Mouse (Mus musculus): ENCODE results near the gene Mmp11. TPM values are rescaled to one million over a fixed set of nuclear protein-coding genes. Genes with fewer than 3 reads are reported as not detected.

Mmp11 gene
- total and polyA plus RNA-seq, 3 experiments = 0.99 to 1.1 TPM; not detected in 1

DNA sequence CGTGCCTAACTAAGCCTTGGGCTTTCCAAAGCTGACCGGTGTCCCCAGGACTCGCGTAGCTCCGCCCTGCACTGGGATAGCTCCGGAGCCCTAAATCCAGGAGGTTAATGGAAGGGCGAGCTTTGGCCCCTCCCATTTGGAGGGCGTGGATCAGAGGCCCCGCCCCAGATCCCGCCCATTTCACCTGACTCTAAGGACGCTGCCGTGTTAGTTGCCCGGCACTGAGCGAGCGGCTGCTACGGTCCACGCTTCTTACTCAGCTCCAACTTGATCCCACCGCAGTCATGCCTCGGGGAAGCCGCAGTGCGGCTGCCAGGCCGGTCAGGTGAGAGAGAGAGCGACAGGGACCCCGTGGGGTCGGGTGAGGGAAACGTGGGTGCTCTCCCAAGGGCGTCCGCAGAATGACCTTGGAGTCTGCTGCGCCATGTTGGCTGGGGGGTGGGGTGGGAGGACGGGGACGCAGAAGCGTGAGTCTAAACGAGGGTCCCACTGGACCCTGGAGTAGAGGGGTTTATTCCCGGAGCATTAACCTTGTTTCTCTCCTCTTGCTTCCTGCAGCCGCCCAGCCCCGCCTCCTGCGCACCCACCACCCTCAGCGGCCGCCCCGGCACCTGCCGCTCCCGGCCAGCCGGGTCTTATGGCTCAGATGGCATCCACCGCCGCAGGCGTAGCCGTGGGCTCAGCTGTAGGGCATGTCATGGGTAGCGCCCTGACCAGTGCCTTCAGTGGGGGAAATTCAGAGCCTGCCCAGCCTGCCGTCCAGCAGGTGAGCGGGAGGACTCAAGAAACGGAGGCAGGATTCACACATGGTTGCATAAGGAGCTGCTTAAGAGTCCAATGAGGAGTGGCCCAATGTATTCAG is at the start of gene Mmp11 (continued):
- TF ChIP-seq JUN (IDR thresholded peaks at IDR 0.05; ENCODE audit: insufficient read depth, low read depth, low read length) = no peak

DNA sequence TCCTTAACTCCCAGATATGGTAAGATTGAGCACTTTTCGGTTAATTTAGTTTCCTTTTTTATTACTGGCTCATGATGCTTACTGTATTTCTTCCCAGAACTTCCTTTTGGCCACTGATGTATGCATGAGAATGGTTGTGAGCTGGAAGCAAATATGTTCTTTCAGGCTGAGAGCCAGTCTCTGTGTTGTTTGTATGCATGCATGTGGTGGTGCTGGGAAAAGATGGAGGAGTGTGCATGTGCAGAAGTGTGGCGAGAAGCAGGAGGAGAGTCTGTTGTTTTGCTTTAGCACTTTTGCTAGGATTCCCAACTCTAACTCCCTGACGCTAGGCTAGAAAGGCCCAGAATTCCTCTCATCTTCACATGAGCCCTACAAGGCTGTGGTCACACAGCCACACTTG is 43.1 kb upstream of the Mmp11 start:
- H3K79me2 ChIP-seq (replicated peaks; ENCODE audit: control insufficient read depth, extremely low read depth, insufficient read depth, poor library complexity, severe bottlenecking) = no peaks in the 10 kb centered on the region
- in situ Hi-C loops (cut with MboI; ENCODE audit: low pct_ligation_motif_present, low pct_unique_long_range_greater_than_20kb, low sequenced_read_pairs) = loop anchor here (10.0 kb wide), 1 partner anchor 135 kb away; the partner anchor contains the start of gene Slc5a4b
- no peak overlapping the region for H3K9ac ChIP-seq (ENCODE audit: insufficient read depth, low read depth)
- no peaks in the 10 kb centered on the region for H3K36me3 ChIP-seq (replicated peaks in 1 of 2; ENCODE audit: control insufficient read depth in 1 of 2, insufficient read depth in 1 of 2, low read length in 1 of 2)
- dilution Hi-C loops (cut with MboI; ENCODE audit: extremely low pct_ligation_motif_present, extremely low pct_unique_long_range_greater_than_20kb, low sequenced_read_pairs) = no loop called here
- H3K27ac ChIP-seq (ENCODE audit: insufficient read depth, low read depth) = no peak overlapping the region
- no peak overlapping the region for H3K4me3 ChIP-seq (replicated peaks in 1 of 3; ENCODE audit: low read depth in 2 of 3, low read length in 2 of 3, poor library complexity in 1 of 3)
- H3K4me1 ChIP-seq (ENCODE audit: control insufficient read depth in 1 of 2, insufficient read depth in 2 of 2) = peaks cover 23 to 36% of the 10 kb centered on the region in 2 experiments
- H3K9me3 ChIP-seq (replicated peaks; ENCODE audit: low read length) = no peaks in the 10 kb centered on the region
- DNase-seq (ENCODE audit: extremely low read depth) = no peak
- no peaks in the 10 kb centered on the region for H3K27me3 ChIP-seq (replicated peaks)
- TF ChIP-seq BHLHE40 (IDR thresholded peaks at IDR 0.05; ENCODE audit: low read depth, low read length) (no peak), MEF2A (IDR thresholded peaks at IDR 0.05; ENCODE audit: borderline replicate concordance, low read depth, low read length) (no peak), NRF1 (IDR thresholded peaks at IDR 0.05; ENCODE audit: low read depth, low read length) (no peak), ZNF384 (IDR thresholded peaks at IDR 0.05; ENCODE audit: low read depth, low read length) (no peak), ZC3H11A (IDR thresholded peaks at IDR 0.05; ENCODE audit: low read depth, low read length) (no peak), PAX5 (IDR thresholded peaks at IDR 0.05; ENCODE audit: low read length) (no peak)
- no peak overlapping the region for H3K4me2 ChIP-seq (ENCODE audit: insufficient read depth, low read depth, poor library complexity, severe bottlenecking)

DNA sequence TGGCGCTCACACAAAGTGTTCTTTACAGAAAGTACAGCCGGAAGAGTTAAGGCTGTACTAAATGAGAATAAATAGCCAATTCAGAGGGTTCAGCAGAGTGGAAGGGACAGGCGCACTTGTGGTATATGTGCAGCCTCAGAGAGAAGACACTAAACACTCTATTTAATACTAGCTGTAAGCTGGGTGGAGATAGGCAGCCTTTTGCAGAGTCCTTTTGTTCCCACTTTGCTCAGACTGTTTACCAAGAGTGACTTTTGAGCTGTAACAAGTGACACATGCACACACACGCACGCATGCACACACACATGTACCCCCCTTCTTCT is 42.5 kb upstream of the Mmp11 start:
- no peak overlapping the region for H3K27ac ChIP-seq (ENCODE audit: insufficient read depth, low read depth)
- DNase-seq (ENCODE audit: extremely low read depth) = no peak
- no peaks in the 10 kb centered on the region for H3K27me3 ChIP-seq (replicated peaks)
- no peak for TF ChIP-seq HCFC1 (IDR thresholded peaks at IDR 0.05; ENCODE audit: low read depth, low read length)
- no peaks in the 10 kb centered on the region for H3K79me2 ChIP-seq (replicated peaks; ENCODE audit: control insufficient read depth, extremely low read depth, insufficient read depth, poor library complexity, severe bottlenecking)
- peaks cover 3% of the 10 kb centered on the region for H3K9me3 ChIP-seq (replicated peaks; ENCODE audit: low read length)
- no peak overlapping the region for H3K4me2 ChIP-seq (ENCODE audit: insufficient read depth, low read depth, poor library complexity, severe bottlenecking)
- no peaks in the 10 kb centered on the region for H3K36me3 ChIP-seq (replicated peaks in 1 of 2; ENCODE audit: control insufficient read depth in 1 of 2, insufficient read depth in 1 of 2, low read length in 1 of 2)
- H3K4me3 ChIP-seq (replicated peaks in 1 of 3; ENCODE audit: low read depth in 2 of 3, low read length in 2 of 3, poor library complexity in 1 of 3) = no peak overlapping the region
- H3K4me1 ChIP-seq (ENCODE audit: control insufficient read depth in 1 of 2, insufficient read depth in 2 of 2) = peaks cover 23 to 36% of the 10 kb centered on the region in 2 experiments
- in situ Hi-C loops (cut with MboI; ENCODE audit: low pct_ligation_motif_present, low pct_unique_long_range_greater_than_20kb, low sequenced_read_pairs) (loop anchor here (10.0 kb wide), 1 partner anchor 136 kb away; the partner anchor contains the start of gene Slc5a4b), dilution Hi-C loops (cut with MboI; ENCODE audit: extremely low pct_ligation_motif_present, extremely low pct_unique_long_range_greater_than_20kb, low sequenced_read_pairs) (no loop called here)
- no peak overlapping the region for H3K9ac ChIP-seq (ENCODE audit: insufficient read depth, low read depth)
